Mouse (Mus musculus) intestine, embryonic 16.5 days (tissue): ENCODE results near the gene Qars. TPM values are rescaled to one million over a fixed set of nuclear protein-coding genes. Genes with fewer than 3 reads are reported as not detected.
A peak's percentile ranks its signal among the peaks of the same experiment; 100 is the strongest.

ENCODE experiments used
- ATAC-seq: fragments of 200-750 bp; cut with Nextera tagmentation; 2 replicates; pipeline ENCODE4 v1.8.0; 2017; ENCODE audit warnings: moderate TSS enrichment, moderate library complexity
- H3K27ac ChIP-seq: fragments of 300-500 bp; sonication (generic); 2 replicates; pipeline ENCODE4 v1.5.1; 2014; ENCODE audit warnings: mild to moderate bottlenecking, low read length
- H3K27me3 ChIP-seq: fragments of 300-500 bp; sonication (generic); replicated peaks from 2 replicates; pipeline ENCODE4 v1.6.1; 2014; ENCODE audit warnings: low read length, control low read depth, mixed read lengths; ENCODE audit not compliant: control insufficient read depth, insufficient read depth
- H3K36me3 ChIP-seq: fragments of 300-500 bp; sonication (generic); 2 replicates; pipeline ENCODE4 v1.6.1; 2014; ENCODE audit warnings: low read length, control low read depth; ENCODE audit not compliant: control insufficient read depth, insufficient read depth
- H3K4me1 ChIP-seq: fragments of 300-500 bp; sonication (generic); 2 replicates; pipeline ENCODE4 v1.6.1; 2014; ENCODE audit warnings: low read length, control low read depth, mixed read lengths; ENCODE audit not compliant: control insufficient read depth, insufficient read depth
- H3K4me2 ChIP-seq: fragments of 300-500 bp; sonication (generic); 2 replicates; pipeline ENCODE4 v1.6.1; 2014; ENCODE audit warnings: low read depth, low read length, control low read depth
- H3K4me3 ChIP-seq: fragments of 300-500 bp; sonication (generic); 2 replicates; pipeline ENCODE4 v1.5.1; 2014; ENCODE audit warnings: mild to moderate bottlenecking, low read length
- H3K9ac ChIP-seq: fragments of 300-500 bp; sonication (generic); 2 replicates; pipeline ENCODE4 v1.6.1; 2014; ENCODE audit warnings: low read depth, low read length
- H3K9me3 ChIP-seq: fragments of 300-500 bp; sonication (generic); 2 replicates; pipeline ENCODE4 v1.6.1; 2016; ENCODE audit warnings: low read length, control low read depth; ENCODE audit not compliant: control insufficient read depth
- WGBS: fragments of 180-500 bp; shearing (Covaris S2); extraction: QIAGEN DNeasy Blood & Tissue Kit; methylation state at CpG from one replicate; pipeline ENCODE4 v1.1.7; 2014; 5-methylcytosine and 5-hydroxymethylcytosine counted together
- polyA plus RNA-seq: library from polyadenylated mRNA; unstranded; fragments of >200 nt; fragmentation: Nextera tagmentation; extraction: Ambion mirVana; gene quantifications from 2 replicates; pipeline ENCODE4 v1.2.1, GENCODE M21; 2015

The Qars gene
- polyA plus RNA-seq, 1 experiment from 2014 or later: 118 TPM

GRCm38 (mm10) chr9:108517253-108517930 is 9.9 kb downstream of the Qars start:
- no peaks in the 10 kb centered on the region for H3K9me3 ChIP-seq
- peaks cover 20% of the 10 kb centered on the region for H3K36me3 ChIP-seq
- peak; percentile 86 for ATAC-seq
- H3K4me3 ChIP-seq: peak overlapping the region; percentile 90
- H3K27ac ChIP-seq: peak overlapping the region; percentile 98
- under 1% methylated on average over 71 of the region's 95 CpGs for WGBS
- peaks cover 17% of the 10 kb centered on the region for H3K4me1 ChIP-seq
- H3K9ac ChIP-seq: peak overlapping the region; percentile 94
- H3K27me3 ChIP-seq: no peaks in the 10 kb centered on the region
- peak overlapping the region; percentile 56 for H3K4me2 ChIP-seq

- peaks cover 15% of the 10 kb centered on the region for H3K36me3 ChIP-seq
- H3K4me2 ChIP-seq: peak overlapping the region; percentile 56
- H3K9ac ChIP-seq: peak overlapping the region; percentile 94
- ATAC-seq: no peak; the same call in 1 of the 2 replicates
- peak overlapping the region; percentile 98 for H3K27ac ChIP-seq
- H3K4me3 ChIP-seq: peak overlapping the region; percentile 90
- H3K4me1 ChIP-seq: peaks cover 17% of the 10 kb centered on the region
- WGBS: under 1% methylated on average over 13 of the region's 13 CpGs
- no peaks in the 10 kb centered on the region for H3K9me3 ChIP-seq
- no peaks in the 10 kb centered on the region for H3K27me3 ChIP-seq
Measured at GRCm38 (mm10) chr9:108517931-108518332, 10.4 kb downstream of the Qars start.

- Histone ChIP-seq H3K9me3 (no peaks in the 10 kb centered on the region), H3K36me3 (no peaks in the 10 kb centered on the region), H3K9ac (no peak overlapping the region), H3K27me3 (no peaks in the 10 kb centered on the region), H3K4me3 (no peak overlapping the region), H3K27ac (no peak overlapping the region), H3K4me1 (peaks cover 10% of the 10 kb centered on the region), H3K4me2 (no peak overlapping the region)
- no peak for ATAC-seq
- 81% methylated on average over 2 of the region's 2 CpGs for WGBS
Measured at GRCm38 (mm10) chr9:108521604-108522003, 14.1 kb downstream of the Qars start.

GRCm38 (mm10) chr9:108523341-108523740 is 15.8 kb downstream of the Qars start:
- WGBS: 95% methylated on average over 4 of the region's 4 CpGs
- no peak for ATAC-seq
- no peaks in the 10 kb centered on the region for H3K36me3 ChIP-seq

GRCm38 (mm10) chr9:108525400-108525799 is 17.9 kb downstream of the Qars start:
- WGBS: 83% methylated on average over 3 of the region's 3 CpGs
- Histone ChIP-seq H3K27me3 (no peaks in the 10 kb centered on the region), H3K4me1 (no peaks in the 10 kb centered on the region), H3K4me3 (no peak overlapping the region), H3K9me3 (no peaks in the 10 kb centered on the region), H3K4me2 (no peak overlapping the region), H3K27ac (no peak overlapping the region), H3K9ac (no peak overlapping the region), H3K36me3 (peaks cover 4% of the 10 kb centered on the region; the same call in 1 of the 2 replicates)
- no peak for ATAC-seq

More at GRCm38 (mm10) chr9:108523341-108523740, 15.8 kb downstream of the Qars start:
- no peaks in the 10 kb centered on the region for H3K9me3 ChIP-seq
- H3K27ac ChIP-seq: no peak overlapping the region
- H3K27me3 ChIP-seq: no peaks in the 10 kb centered on the region
- no peak overlapping the region for H3K4me2 ChIP-seq
- H3K4me1 ChIP-seq: peaks cover 10% of the 10 kb centered on the region
- H3K4me3 ChIP-seq: no peak overlapping the region
- H3K9ac ChIP-seq: no peak overlapping the region

- Histone ChIP-seq H3K27me3 (no peaks in the 10 kb centered on the region), H3K4me1 (no peaks in the 10 kb centered on the region), H3K9ac (no peak overlapping the region), H3K4me2 (no peak overlapping the region), H3K36me3 (peaks cover 21% of the 10 kb centered on the region), H3K4me3 (no peak overlapping the region), H3K27ac (no peak overlapping the region), H3K9me3 (no peaks in the 10 kb centered on the region)
- ATAC-seq: no peak
- WGBS: 89% methylated on average over 1 of the region's 1 CpGs
Measured at GRCm38 (mm10) chr9:108530954-108531353, 23.4 kb downstream of the Qars start.

GRCm38 (mm10) chr9:108531496-108531895 is 24.0 kb downstream of the Qars start:
- Histone ChIP-seq H3K4me3 (no peak overlapping the region), H3K9me3 (no peaks in the 10 kb centered on the region), H3K27ac (no peak overlapping the region), H3K36me3 (peaks cover 21% of the 10 kb centered on the region), H3K4me2 (no peak overlapping the region), H3K9ac (no peak overlapping the region), H3K27me3 (no peaks in the 10 kb centered on the region), H3K4me1 (no peaks in the 10 kb centered on the region)
- ATAC-seq: no peak
- 85% methylated on average over 1 of the region's 1 CpGs for WGBS

GRCm38 (mm10) chr9:108540846-108541245 is 33.3 kb downstream of the Qars start:
- no peaks in the 10 kb centered on the region for H3K27me3 ChIP-seq
- no peak overlapping the region for H3K4me2 ChIP-seq
- H3K4me3 ChIP-seq: no peak overlapping the region
- no peaks in the 10 kb centered on the region for H3K4me1 ChIP-seq
- no peak for ATAC-seq
- no peak overlapping the region for H3K9ac ChIP-seq
- H3K27ac ChIP-seq: no peak overlapping the region
- H3K36me3 ChIP-seq: peaks cover 27% of the 10 kb centered on the region; the same call in 1 of the 2 replicates
- H3K9me3 ChIP-seq: no peaks in the 10 kb centered on the region

- Histone ChIP-seq H3K4me2 (no peak overlapping the region), H3K36me3 (peaks cover 28% of the 10 kb centered on the region), H3K27ac (no peak overlapping the region), H3K4me1 (no peaks in the 10 kb centered on the region), H3K27me3 (no peaks in the 10 kb centered on the region), H3K9me3 (no peaks in the 10 kb centered on the region), H3K9ac (no peak overlapping the region), H3K4me3 (no peak overlapping the region)
- no peak for ATAC-seq
- 87% methylated on average over 3 of the region's 3 CpGs for WGBS
Measured at GRCm38 (mm10) chr9:108545986-108546385, 38.5 kb downstream of the Qars start.

GRCm38 (mm10) chr9:108546875-108547274 is 39.4 kb downstream of the Qars start:
- Histone ChIP-seq H3K27me3 (no peaks in the 10 kb centered on the region), H3K27ac (no peak overlapping the region), H3K4me1 (no peaks in the 10 kb centered on the region), H3K4me3 (no peak overlapping the region), H3K4me2 (no peak overlapping the region), H3K36me3 (peaks cover 27% of the 10 kb centered on the region), H3K9ac (no peak overlapping the region), H3K9me3 (no peaks in the 10 kb centered on the region)
- ATAC-seq: no peak
- WGBS: 78% methylated on average over 1 of the region's 1 CpGs
